Comparison of ENCODE assay signal across 8 mouse cellular contexts in genomic region chr19:41310971-41311703, GRCm38 (mm10). TPM values are rescaled to one million over a fixed set of nuclear protein-coding genes. Genes with fewer than 3 reads are reported as not detected.
A peak's percentile ranks its signal among the peaks of the same experiment; 100 is the strongest.
DNase-seq lines count a peak whose midpoint lies in the region; ATAC-seq and TF ChIP-seq lines count a peak whose summit lies in the region.

No protein-coding gene starts in this region.

- no peaks in the 10 kb centered on the region; the same call in 1 of the 2 replicates for H3K27me3 ChIP-seq in intestine, embryonic 16.5 days (replicated peaks; ENCODE audit: control insufficient read depth, insufficient read depth, low read length)
- H3K27me3 ChIP-seq in midbrain, embryonic 10.5 days (ENCODE audit: low read depth, poor library complexity, severe bottlenecking), result no peaks in the 10 kb centered on the region; the same call in 1 of the 2 replicates

- no peak for TF ChIP-seq CTCF in brain, embryonic 14.5 days (IDR thresholded peaks at IDR 0.05; ENCODE audit: borderline replicate concordance, extremely low read depth, insufficient read depth, insufficient read length)

- intact Hi-C loops in left cerebral cortex, postnatal 36 days (cut with DNase I), result loop anchor here (10.0 kb wide), 2 partner anchors 304 to 454 kb away; no protein-coding TSS in a partner anchor

- 14% methylated on average over 20 of the region's 20 CpGs for WGBS in intestine, embryonic 16.5 days
- 33% methylated on average over 20 of the region's 20 CpGs for WGBS in midbrain, embryonic 10.5 days

- ATAC-seq in intestine, embryonic 16.5 days, result peak; percentile 93

- peak overlapping the region; percentile 64 for H3K4me2 ChIP-seq in intestine, embryonic 16.5 days (ENCODE audit: low read depth, low read length)

- no peaks in the 10 kb centered on the region for H3K9me3 ChIP-seq in intestine, embryonic 16.5 days (ENCODE audit: control insufficient read depth, low read length)
- no peaks in the 10 kb centered on the region for H3K9me3 ChIP-seq in midbrain, embryonic 10.5 days (replicated peaks)

- DNase-seq in left cerebral cortex, adult 11 months (ENCODE audit: low spot score), result peak; percentile 29
- DNase-seq in left cerebral cortex, postnatal 36 days (ENCODE audit: low spot score in 2 of 2), result no peak
- DNase-seq in brain, embryonic 14.5 days (ENCODE audit: low read depth), result peak; percentile 76
- DNase-seq in forelimb bud, embryonic 11.5 days (ENCODE audit: low read depth, low spot score), result peak; percentile 54
- peak; percentile 36 for DNase-seq in midbrain, embryonic 10.5 days (ENCODE audit: low spot score)
- no peak for DNase-seq in thymus, adult 18-20 months
- DNase-seq in gastrocnemius, adult 18-20 months (ENCODE audit: low spot score), result no peak

- no peaks in the 10 kb centered on the region for H3K36me3 ChIP-seq in intestine, embryonic 16.5 days (ENCODE audit: control insufficient read depth, insufficient read depth, low read length)
- no peaks in the 10 kb centered on the region for H3K36me3 ChIP-seq in midbrain, embryonic 10.5 days

- no peaks in the 10 kb centered on the region; the same call in 1 of the 2 replicates for H3K4me1 ChIP-seq in intestine, embryonic 16.5 days (ENCODE audit: control insufficient read depth, insufficient read depth, low read length)
- H3K4me1 ChIP-seq in midbrain, embryonic 10.5 days, result peaks cover 9% of the 10 kb centered on the region

- no peak for TF ChIP-seq POLR2A in brain, embryonic 14.5 days (IDR thresholded peaks at IDR 0.05; ENCODE audit: borderline replicate concordance, extremely low read depth, insufficient read depth, insufficient read length, poor library complexity, severe bottlenecking)

- H3K9ac ChIP-seq in intestine, embryonic 16.5 days (ENCODE audit: low read depth, low read length), result no peak overlapping the region

- no peak overlapping the region for H3K27ac ChIP-seq in intestine, embryonic 16.5 days (ENCODE audit: low read length)
- H3K27ac ChIP-seq in midbrain, embryonic 10.5 days (replicated peaks), result no peak overlapping the region

- H3K4me3 ChIP-seq in intestine, embryonic 16.5 days (ENCODE audit: low read length), result peak overlapping the region; percentile 26
- H3K4me3 ChIP-seq in midbrain, embryonic 10.5 days, result peak overlapping the region; percentile 45

RNA-seq across cellular contexts. Expression of gene Tm9sf3, which starts 47.3 kb away (rescaled TPM):
- total RNA-seq in left cerebral cortex, postnatal 36 days (2021), result 100 to 1,000 TPM; 128 to 130 TPM
- 95.4 and 105 TPM in 2 replicates for polyA plus RNA-seq in brain, embryonic 14.5 days (2012; rRNA removed)
- 130 and 138 TPM in 2 replicates for polyA plus RNA-seq in intestine, embryonic 16.5 days (2015; fragmentation: Nextera tagmentation; extraction: Ambion mirVana)
- 96.0 and 99.0 TPM in 2 replicates for polyA plus RNA-seq in midbrain, embryonic 10.5 days (2016; fragmentation: Nextera tagmentation; extraction: Ambion mirVana)
- 10 to 100 TPM; 58.8 to 65.0 TPM for total RNA-seq in gastrocnemius, adult 18-20 months (2021)

Comparison
In these comparisons a context has a peak if more than half of its experiments do, and no peak if none do; other contexts are left out.
1. DNase-seq: peak in left cerebral cortex, adult 11 months (single experiment), brain, embryonic 14.5 days (single experiment), forelimb bud, embryonic 11.5 days (single experiment) and midbrain, embryonic 10.5 days (single experiment); none in left cerebral cortex, postnatal 36 days (0 of 2), thymus, adult 18-20 months (0 of 2) and gastrocnemius, adult 18-20 months (single experiment).